Mouse (Mus musculus): ENCODE data around the gene Cyp21a1.

- TF ChIP-seq POLR2A (IDR thresholded peaks at IDR 0.05; ENCODE audit: insufficient read depth, low read depth, low read length): no peak
- no peak for TF ChIP-seq CTCF (IDR thresholded peaks at IDR 0.05; ENCODE audit: insufficient read depth, low read depth, low read length)
Observed at GRCm38 (mm10) chr17:34847615-34848014, 43.3 kb upstream of the Cyp21a1 start.

Data from olfactory bulb, adult 2 months (tissue).